Mouse (Mus musculus) bone marrow, adult 2 months (tissue): ENCODE measurements around the gene Cyp39a1. TPM values are rescaled to one million over a fixed set of nuclear protein-coding genes. Genes with fewer than 3 reads are reported as not detected.
A peak's percentile ranks its signal among the peaks of the same experiment; 100 is the strongest.

Experiments used
- H3K27ac ChIP-seq: fragments of 200-500 bp; 2 replicates; pipeline ENCODE4 v1.5.1; 2012; ENCODE audit warnings: low read depth, mild to moderate bottlenecking, control low read depth, inconsistent platforms, low read length; ENCODE audit not compliant: control insufficient read depth, poor library complexity, insufficient read depth
- H3K4me1 ChIP-seq: fragments of 200-500 bp; 2 replicates; pipeline ENCODE4 v1.6.1; 2011; ENCODE audit warnings: low read length; ENCODE audit not compliant: control insufficient read depth, insufficient read depth
- H3K4me3 ChIP-seq: fragments of 200-500 bp; replicated peaks from 2 replicates; pipeline ENCODE3; 2011; ENCODE audit warnings: mild to moderate bottlenecking, low read depth, low read length, control low read depth; ENCODE audit not compliant: control insufficient read depth
- CTCF ChIP-seq: fragments of 200-500 bp; IDR thresholded peaks from 2 replicates; pipeline ENCODE4 v1.5.1; 2011; ENCODE audit warnings: low read length, control low read depth; ENCODE audit not compliant: control insufficient read depth, insufficient read depth
- POLR2A ChIP-seq: fragments of 200-500 bp; IDR thresholded peaks from 2 replicates; pipeline ENCODE4 v1.6.1; 2011; ENCODE audit warnings: low read depth, mild to moderate bottlenecking, control low read depth, low read length, borderline replicate concordance; ENCODE audit not compliant: control insufficient read depth
- WGBS: fragments of 180-500 bp; shearing (Covaris S2); methylation state at CpG from one replicate; pipeline ENCODE4 v1.1.7; 2018; 5-methylcytosine and 5-hydroxymethylcytosine counted together
- polyA plus RNA-seq: library from polyadenylated mRNA; stranded (reverse); fragments of >200 nt; gene quantifications from 2 replicates; pipeline ENCODE4 v1.2.4, GENCODE M21; 2011; ENCODE audit warnings: low replicate concordance; ENCODE audit not compliant: missing spikeins, insufficient read depth, insufficient read length

The Cyp39a1 gene
- polyA plus RNA-seq, 1 experiment: 2.4 TPM

GRCm38 (mm10) chr17:43701060-43701459 is 33.8 kb downstream of the Cyp39a1 start:
- Histone ChIP-seq H3K4me3 (no peak overlapping the region), H3K27ac (no peak overlapping the region), H3K4me1 (peaks cover 2% of the 10 kb centered on the region; the same call in 1 of the 2 replicates)
- 56% methylated on average over 6 of the region's 6 CpGs for WGBS
- TF ChIP-seq POLR2A (no peak), CTCF (peak; percentile 53)

GRCm38 (mm10) chr17:43704216-43704930 is 37.1 kb downstream of the Cyp39a1 start:
- WGBS: 86% methylated on average over 12 of the region's 12 CpGs

GRCm38 (mm10) chr17:43706749-43707148 is 39.5 kb downstream of the Cyp39a1 start:
- 83% methylated on average over 3 of the region's 3 CpGs for WGBS
- Histone ChIP-seq H3K4me1 (no peaks in the 10 kb centered on the region), H3K27ac (no peak overlapping the region), H3K4me3 (no peak overlapping the region)
- TF ChIP-seq POLR2A: no peak

More at GRCm38 (mm10) chr17:43704216-43704930, 37.1 kb downstream of the Cyp39a1 start:
- no peak overlapping the region for H3K27ac ChIP-seq
- no peak for TF ChIP-seq CTCF
- TF ChIP-seq POLR2A: no peak
- no peak overlapping the region for H3K4me3 ChIP-seq
- H3K4me1 ChIP-seq: no peaks in the 10 kb centered on the region

- Histone ChIP-seq H3K4me1 (no peaks in the 10 kb centered on the region), H3K27ac (no peak overlapping the region), H3K4me3 (no peak overlapping the region)
- TF ChIP-seq CTCF (no peak), POLR2A (no peak)
- WGBS: 84% methylated on average over 3 of the region's 3 CpGs
These were observed 40.0 kb downstream of the Cyp39a1 start for GRCm38 (mm10) chr17:43707254-43707653.

- no peaks in the 10 kb centered on the region for H3K4me1 ChIP-seq
- no peak overlapping the region for H3K27ac ChIP-seq
- no peak overlapping the region for H3K4me3 ChIP-seq
- 85% methylated on average over 7 of the region's 7 CpGs for WGBS
- TF ChIP-seq CTCF (no peak), POLR2A (no peak)
These were observed 44.5 kb downstream of the Cyp39a1 start for GRCm38 (mm10) chr17:43711557-43712352.

GRCm38 (mm10) chr17:43714191-43714590 is 47.0 kb downstream of the Cyp39a1 start:
- no peak for TF ChIP-seq CTCF
- TF ChIP-seq POLR2A: no peak

GRCm38 (mm10) chr17:43716601-43717000 is 49.4 kb downstream of the Cyp39a1 start:
- WGBS: 51% methylated on average over 7 of the region's 7 CpGs
- Histone ChIP-seq H3K4me1 (no peaks in the 10 kb centered on the region; the same call in 1 of the 2 replicates), H3K4me3 (no peak overlapping the region), H3K27ac (no peak overlapping the region)
- TF ChIP-seq CTCF (no peak), POLR2A (no peak)

More at GRCm38 (mm10) chr17:43714191-43714590, 47.0 kb downstream of the Cyp39a1 start:
- WGBS: 74% methylated on average over 3 of the region's 3 CpGs
- H3K27ac ChIP-seq: no peak overlapping the region
- no peaks in the 10 kb centered on the region; the same call in 1 of the 2 replicates for H3K4me1 ChIP-seq
- H3K4me3 ChIP-seq: no peak overlapping the region

GRCm38 (mm10) chr17:43719401-43719800 is 52.2 kb downstream of the Cyp39a1 start:
- 67% methylated on average over 3 of the region's 3 CpGs for WGBS
- H3K27ac ChIP-seq: no peak overlapping the region
- no peaks in the 10 kb centered on the region; the same call in 1 of the 2 replicates for H3K4me1 ChIP-seq
- no peak overlapping the region for H3K4me3 ChIP-seq
- TF ChIP-seq POLR2A (no peak), CTCF (no peak)
